Mouse (Mus musculus): ENCODE measurements around the gene Gm3115. TPM values are rescaled to one million over a fixed set of nuclear protein-coding genes. Genes with fewer than 3 reads are reported as not detected.
"Not testable (repeated sequence)": the region's sequence is repeated elsewhere in the genome, so short reads cannot be mapped to it uniquely, and the experiment has no call there.

Gm3115 gene
- total RNA-seq (2021) (under 1 TPM in 1 of 2 experiments, not detected in 1; 0.17 TPM), polyA plus RNA-seq (2012; rRNA removed) (not detected in 2 replicates)
- long read RNA-seq: 0 reads

DNA sequence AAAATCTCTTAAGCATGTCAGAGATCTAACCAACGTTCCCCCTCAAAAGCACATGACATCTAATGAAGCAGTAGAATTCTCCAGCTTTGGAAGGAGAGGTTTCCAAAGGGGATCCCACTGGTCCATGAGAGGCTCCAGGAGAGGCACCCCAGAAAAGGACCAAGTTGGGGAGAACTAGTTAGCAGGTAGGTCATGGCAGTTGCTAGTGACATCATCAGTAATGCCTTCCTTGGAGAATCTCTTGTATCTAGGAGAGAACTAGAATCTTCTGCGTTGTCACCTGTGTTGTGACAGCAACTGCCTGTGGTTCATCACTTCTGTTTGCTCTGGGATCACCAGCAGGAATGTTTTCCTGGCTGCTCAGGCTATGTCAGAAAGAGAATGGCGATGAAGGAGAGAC, at the start of gene Gm3115:
Gene Gm3115, plus strand, starts transcription at position 301 of the 400 bp plus-strand sequence.
- not testable (repeated sequence) for DNase-seq

DNA sequence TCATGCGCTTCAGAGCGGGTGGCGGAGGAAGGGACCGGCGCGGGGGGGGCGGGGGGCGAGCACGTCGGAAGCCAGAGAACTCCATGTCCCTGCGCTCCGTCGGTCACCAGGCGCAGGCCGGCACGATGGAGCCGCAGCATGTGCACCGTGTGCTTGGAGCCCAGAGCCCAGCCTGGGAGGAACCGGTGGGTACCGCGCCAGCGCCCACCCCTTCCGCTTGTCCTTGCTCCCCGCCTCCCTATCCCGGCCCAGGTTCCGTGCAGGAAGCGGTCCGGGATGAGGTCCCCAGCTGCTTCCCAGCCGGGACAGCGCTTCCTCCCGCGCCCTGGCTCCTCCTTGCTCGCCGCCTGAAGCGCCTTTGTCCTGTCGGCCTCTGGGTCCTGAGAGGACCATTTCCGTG, 26.5 kb downstream of the Gm3115 start, which contains the start of gene Gm8108:
Gene Gm8108, plus strand, starts transcription at position 101 of the 400 bp plus-strand sequence.
- not testable (repeated sequence) for DNase-seq

DNA sequence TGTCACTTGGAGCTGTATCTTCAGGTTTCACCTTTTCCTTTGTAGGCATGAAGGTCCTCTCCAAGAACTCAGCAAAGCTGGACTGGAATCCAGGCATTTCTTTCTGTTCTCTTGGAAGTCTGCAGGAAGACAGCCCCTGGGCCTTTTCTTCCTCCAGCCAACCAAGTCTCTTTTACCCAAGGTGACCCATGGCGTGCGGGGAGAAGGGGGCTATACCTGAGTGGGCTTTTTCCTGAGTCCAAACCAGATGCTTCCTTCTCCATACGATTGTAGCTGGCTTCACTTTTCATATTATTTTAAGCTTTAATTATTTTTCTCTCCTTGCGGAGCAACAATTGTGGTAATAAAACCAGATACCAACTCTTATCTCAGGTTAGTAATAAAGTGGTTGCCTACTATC, 57.7 kb downstream of the Gm3115 start:
- DNase-seq: not testable (repeated sequence)

Other genes starting within 250 kb of the Gm3115 start
- gene Gm3033, start 237.9 kb upstream of the Gm3115 start, total RNA-seq (2021): under 1 TPM in 1 of 2 experiments, not detected in 1; 0.23 TPM
- not detected in 2 replicates for gene Gm3033, start 237.9 kb upstream of the Gm3115 start, polyA plus RNA-seq (2012; rRNA removed)
- not detected for gene Gm2916, start 199.9 kb upstream of the Gm3115 start, total RNA-seq (2021)
- gene Gm2916, start 199.9 kb upstream of the Gm3115 start, polyA plus RNA-seq (2012; rRNA removed): not detected in 2 replicates
- gene Gm3029, start 152.4 kb upstream of the Gm3115 start, total RNA-seq (2021): not detected
- gene Gm3029, start 152.4 kb upstream of the Gm3115 start, polyA plus RNA-seq (2012; rRNA removed): not detected in 2 replicates
- not detected for gene Gm3095, start 120.6 kb upstream of the Gm3115 start, total RNA-seq (2021)
- 0.08 TPM in 1 of 2 replicates, not detected in the other for gene Gm3095, start 120.6 kb upstream of the Gm3115 start, polyA plus RNA-seq (2012; rRNA removed)
- gene Gm3099, start 85.7 kb upstream of the Gm3115 start, total RNA-seq (2021): not detected
- gene Gm3099, start 85.7 kb upstream of the Gm3115 start, polyA plus RNA-seq (2012; rRNA removed): not detected in 2 replicates
- gene Gm5796, start 60.2 kb upstream of the Gm3115 start, total RNA-seq (2021): under 1 TPM; 0.26 to 0.38 TPM
- not detected in 2 replicates for gene Gm5796, start 60.2 kb upstream of the Gm3115 start, polyA plus RNA-seq (2012; rRNA removed)
- gene Gm8108, start 26.4 kb downstream of the Gm3115 start, total RNA-seq (2021): not detected
- not detected in 2 replicates for gene Gm8108, start 26.4 kb downstream of the Gm3115 start, polyA plus RNA-seq (2012; rRNA removed)
- gene Gm3127, start 80.9 kb downstream of the Gm3115 start, total RNA-seq (2021): not detected
- gene Gm3127, start 80.9 kb downstream of the Gm3115 start, polyA plus RNA-seq (2012; rRNA removed): not detected in 2 replicates
- gene Gm2974, start 98.5 kb downstream of the Gm3115 start, total RNA-seq (2021): not detected
- gene Gm2974, start 98.5 kb downstream of the Gm3115 start, polyA plus RNA-seq (2012; rRNA removed): 0.06 TPM in 1 of 2 replicates, not detected in the other
- gene Gm3138, start 165.5 kb downstream of the Gm3115 start, total RNA-seq (2021): not detected
- gene Gm3138, start 165.5 kb downstream of the Gm3115 start, polyA plus RNA-seq (2012; rRNA removed): not detected in 2 replicates
- not detected for gene Gm3149, start 233.2 kb downstream of the Gm3115 start, total RNA-seq (2021)
- gene Gm3149, start 233.2 kb downstream of the Gm3115 start, polyA plus RNA-seq (2012; rRNA removed): not detected in 2 replicates